9 mouse cellular contexts compared by ENCODE assay signal in genomic region chr10:77007433-77008108, GRCm38 (mm10). TPM values are rescaled to one million over a fixed set of nuclear protein-coding genes. Genes with fewer than 3 reads are reported as not detected.
A peak's percentile ranks its signal among the peaks of the same experiment; 100 is the strongest.
DNase-seq lines count a peak whose midpoint lies in the region; ATAC-seq and TF ChIP-seq lines count a peak whose summit lies in the region.
"Had no signal": no experiment of that assay in that cellular context is flagged by ENCODE, and none has a peak within 500 bp of the region (broad histone marks: within the 10 kb centered on the region; RNA-seq: fewer than 3 reads in every experiment).

No protein-coding gene starts in this region.

- no peak overlapping the region for H3K4me2 ChIP-seq in hindbrain, embryonic 11.5 days (replicated peaks; ENCODE audit: low read depth, low read length)
- peak overlapping the region; percentile 15; the same call in 1 of the 2 replicates for H3K4me2 ChIP-seq in limb, embryonic 12.5 days

- H3K4me3 ChIP-seq in layer of hippocampus, adult 2 months = no peak overlapping the region
- H3K4me3 ChIP-seq in hindbrain, embryonic 11.5 days (ENCODE audit: low read depth, low read length) = no peak overlapping the region
- H3K4me3 ChIP-seq in limb, embryonic 12.5 days (replicated peaks) = no peak overlapping the region

- no peaks in the 10 kb centered on the region for H3K27me3 ChIP-seq in hindbrain, embryonic 11.5 days (ENCODE audit: control insufficient read depth, insufficient read depth, low read length)
- no peaks in the 10 kb centered on the region for H3K27me3 ChIP-seq in limb, embryonic 12.5 days
- H3K27me3 ChIP-seq: Patski had no signal

- WGBS in hindbrain, embryonic 11.5 days = 25% methylated on average over 8 of the region's 8 CpGs
- WGBS in limb, embryonic 12.5 days = 23% methylated on average over 8 of the region's 8 CpGs

- peak overlapping the region; percentile 85 for H3K27ac ChIP-seq in layer of hippocampus, adult 2 months
- peak overlapping the region; percentile 73 for H3K27ac ChIP-seq in hindbrain, embryonic 11.5 days (ENCODE audit: low read depth, low read length)
- peak overlapping the region; percentile 72 for H3K27ac ChIP-seq in limb, embryonic 12.5 days

- H3K4me1 ChIP-seq in hindbrain, embryonic 11.5 days (replicated peaks; ENCODE audit: control insufficient read depth, insufficient read depth, low read length) = peaks cover 6% of the 10 kb centered on the region; the same call in 1 of the 2 replicates
- H3K4me1 ChIP-seq in limb, embryonic 12.5 days (replicated peaks) = peaks cover 28% of the 10 kb centered on the region

- H3K9ac ChIP-seq in hindbrain, embryonic 11.5 days (ENCODE audit: low read depth, low read length) = no peak overlapping the region
- 0 out of 2 replicates have a peak overlapping the region, but pooled peaks have one; percentile 27 for H3K9ac ChIP-seq in limb, embryonic 12.5 days (replicated peaks)

- no peak for TF ChIP-seq CTCF in layer of hippocampus, adult 2 months (conservative IDR thresholded peaks at IDR 0.05)

- H3K9me3 ChIP-seq in hindbrain, embryonic 11.5 days (ENCODE audit: control insufficient read depth, low read length) = no peaks in the 10 kb centered on the region
- no peaks in the 10 kb centered on the region for H3K9me3 ChIP-seq in limb, embryonic 12.5 days

- DNase-seq in layer of hippocampus, adult 2 months (ENCODE audit: low spot score in 2 of 2) = no peak
- DNase-seq in layer of hippocampus, adult 9-11 months = no peak
- DNase-seq in hindbrain, embryonic 11.5 days (ENCODE audit: low spot score) = peak; percentile 50
- DNase-seq in retina, postnatal 1 day = peak; percentile 60
- DNase-seq in Muller cell, postnatal 12 days (ENCODE audit: inconsistent ontology term) = no peak
- no peak for DNase-seq in gastrocnemius, adult 8-10 months (ENCODE audit: low spot score in 2 of 2)
- DNase-seq in left cerebral cortex, adult 8-10 months (ENCODE audit: low spot score in 2 of 2) = no peak

- H3K36me3 ChIP-seq in hindbrain, embryonic 11.5 days (ENCODE audit: control insufficient read depth, insufficient read depth, low read length) = no peaks in the 10 kb centered on the region
- H3K36me3 ChIP-seq in limb, embryonic 12.5 days = no peaks in the 10 kb centered on the region

- ATAC-seq in hindbrain, embryonic 11.5 days (ENCODE audit: low FRiP score) = peak; percentile 57; the same call in 1 of the 2 replicates
- no peak for ATAC-seq in limb, embryonic 12.5 days (ENCODE audit: insufficient number of reproducible peaks, insufficient read depth, low FRiP score, low TSS enrichment, low read depth)
- ATAC-seq: Patski had no signal

RNA-seq across cellular contexts. Expression of gene Slc19a1, which starts 24.5 kb away (rescaled TPM):
- total RNA-seq in layer of hippocampus, adult 2 months (2021) = 10 to 100 TPM; 21.1 to 21.6 TPM
- polyA plus RNA-seq in hindbrain, embryonic 11.5 days (2014; fragmentation: Nextera tagmentation; extraction: Ambion mirVana) = 23.2 and 24.5 TPM in 2 replicates
- 30.8 TPM in 2 replicates for polyA plus RNA-seq in limb, embryonic 12.5 days (2016; fragmentation: Nextera tagmentation; extraction: Ambion mirVana)
- 1 to 10 TPM; 4.6 to 5.5 (median 4.9) TPM for total RNA-seq in gastrocnemius, adult 8-10 months (2022)
- 10 to 100 TPM; 20.0 to 24.7 (median 22.1) TPM for total RNA-seq in left cerebral cortex, adult 8-10 months (2022)

RNA-seq across cellular contexts. Expression of gene Pcbp3, which starts 45.9 kb away (rescaled TPM):
- 10 to 100 TPM; 57.6 to 63.9 TPM for total RNA-seq in layer of hippocampus, adult 2 months (2021)
- 30.6 and 37.7 TPM in 2 replicates for polyA plus RNA-seq in hindbrain, embryonic 11.5 days (2014; fragmentation: Nextera tagmentation; extraction: Ambion mirVana)
- polyA plus RNA-seq in limb, embryonic 12.5 days (2016; fragmentation: Nextera tagmentation; extraction: Ambion mirVana) = 33.0 and 34.8 TPM in 2 replicates
- 1 to 10 TPM; 1.3 to 3.6 (median 1.7) TPM for total RNA-seq in gastrocnemius, adult 8-10 months (2022)
- 10 to 100 TPM; 62.1 to 75.2 (median 68.7) TPM for total RNA-seq in left cerebral cortex, adult 8-10 months (2022)

Comparison
In these comparisons a context has a peak if more than half of its experiments do, and no peak if none do; other contexts are left out.
1. DNase-seq: peak in hindbrain, embryonic 11.5 days (single experiment) and retina, postnatal 1 day (single experiment); none in layer of hippocampus, adult 2 months (0 of 2), layer of hippocampus, adult 9-11 months (single experiment), Muller cell, postnatal 12 days (single experiment), gastrocnemius, adult 8-10 months (0 of 2) and left cerebral cortex, adult 8-10 months (0 of 2).
2. RNA of gene Pcbp3, which starts 45.9 kb away (total RNA-seq): 62.1 to 75.2 TPM in left cerebral cortex, adult 8-10 months and 57.6 to 63.9 TPM in layer of hippocampus, adult 2 months; 1.3 to 3.6 TPM in gastrocnemius, adult 8-10 months; every median in the first group is over 10 times any median in the second.
3. Peak in every context shown above with its lines, with median percentiles within 50 percentile points of each other: H3K27ac ChIP-seq.